Mouse (Mus musculus) forebrain, embryonic 10.5 days (tissue): ENCODE measurements around the gene Pamr1. TPM values are rescaled to one million over a fixed set of nuclear protein-coding genes. Genes with fewer than 3 reads are reported as not detected.

Source experiments
- DNase-seq: peaks from one replicate; pipeline ENCODE4 v3.0.0-alpha.2; 2017; ENCODE audit warnings: low spot score; ENCODE audit errors: extremely low spot score
- H3K27ac ChIP-seq: fragments of 300-500 bp; sonication (generic); 2 replicates; pipeline ENCODE4 v1.5.1; 2016; ENCODE audit warnings: mild to moderate bottlenecking
- H3K27me3 ChIP-seq: fragments of 300-500 bp; sonication (generic); 2 replicates; pipeline ENCODE4 v1.6.1; 2016; ENCODE audit warnings: mild to moderate bottlenecking; ENCODE audit not compliant: poor library complexity, severe bottlenecking
- H3K36me3 ChIP-seq: fragments of 300-500 bp; sonication (generic); replicated peaks from 2 replicates; pipeline ENCODE4 v1.6.1; 2016; ENCODE audit warnings: mild to moderate bottlenecking, moderate library complexity
- H3K4me1 ChIP-seq: fragments of 300-500 bp; sonication (generic); 2 replicates; pipeline ENCODE4 v1.6.1; 2016
- H3K4me3 ChIP-seq: fragments of 300-500 bp; sonication (generic); 2 replicates; pipeline ENCODE4 v1.5.1; 2016; ENCODE audit warnings: mild to moderate bottlenecking, moderate library complexity
- H3K9me3 ChIP-seq: fragments of 300-500 bp; sonication (generic); 2 replicates; pipeline ENCODE4 v1.6.1; 2016; ENCODE audit warnings: mild to moderate bottlenecking, moderate library complexity
- WGBS: fragments of 180-500 bp; shearing (Covaris S2); methylation state at CpG from one replicate; pipeline ENCODE4 v1.1.7; 2016; 5-methylcytosine and 5-hydroxymethylcytosine counted together
- polyA plus RNA-seq: library from polyadenylated mRNA; unstranded; fragments of >200 nt; fragmentation: Nextera tagmentation; extraction: Ambion mirVana; gene quantifications from 2 replicates; pipeline ENCODE4 v1.2.1, GENCODE M21; 2016

Pamr1 gene
- polyA plus RNA-seq, result 0.20 and 0.38 TPM in 2 replicates

- Histone ChIP-seq H3K4me1 (peaks cover 20% of the 10 kb centered on the region), H3K4me3 (peak within 1 kb of the TSS; percentile 48), H3K27me3 (peaks cover 36% of the 10 kb centered on the region), H3K36me3 (no peaks in the 10 kb centered on the region), H3K9me3 (no peaks in the 10 kb centered on the region), H3K27ac (peak within 1 kb of the TSS; percentile 56; the same call in 1 of the 2 replicates)
- peak; percentile 59 for DNase-seq
- under 1% methylated on average over 26 of the region's 26 CpGs for WGBS
These were observed at the start of gene Pamr1 for GRCm38 (mm10) chr2:102549611-102550266. Gene Pamr1, plus strand, starts transcription at chr2:102550012.

GRCm38 (mm10) chr2:102507633-102508032 lies 42.2 kb upstream of the Pamr1 start:
- no peak for DNase-seq
- Histone ChIP-seq H3K4me3 (no peak overlapping the region), H3K27me3 (no peaks in the 10 kb centered on the region), H3K4me1 (no peaks in the 10 kb centered on the region), H3K36me3 (no peaks in the 10 kb centered on the region), H3K9me3 (no peaks in the 10 kb centered on the region), H3K27ac (no peak overlapping the region)
- WGBS, result 73% methylated on average over 4 of the region's 4 CpGs

- no peaks in the 10 kb centered on the region for H3K9me3 ChIP-seq
- 65% methylated on average over 1 of the region's 1 CpGs for whole genome bisulfite sequencing
- no peak overlapping the region for H3K4me3 ChIP-seq
- no peaks in the 10 kb centered on the region for H3K36me3 ChIP-seq
- H3K27ac ChIP-seq, result no peak overlapping the region
- DNase-seq, result no peak
- H3K27me3 ChIP-seq, result no peaks in the 10 kb centered on the region
- no peaks in the 10 kb centered on the region for H3K4me1 ChIP-seq
These were observed 41.7 kb upstream of the Pamr1 start for GRCm38 (mm10) chr2:102508154-102508553.

GRCm38 (mm10) chr2:102519956-102520355 lies 29.9 kb upstream of the Pamr1 start:
- Histone ChIP-seq H3K4me3 (no peak overlapping the region), H3K27me3 (no peaks in the 10 kb centered on the region), H3K27ac (no peak overlapping the region), H3K36me3 (no peaks in the 10 kb centered on the region), H3K4me1 (no peaks in the 10 kb centered on the region), H3K9me3 (no peaks in the 10 kb centered on the region)
- DNase-seq, result no peak

GRCm38 (mm10) chr2:102527563-102527962 lies 22.2 kb upstream of the Pamr1 start:
- Histone ChIP-seq H3K27ac (no peak overlapping the region), H3K27me3 (no peaks in the 10 kb centered on the region), H3K4me3 (no peak overlapping the region), H3K9me3 (no peaks in the 10 kb centered on the region), H3K36me3 (no peaks in the 10 kb centered on the region), H3K4me1 (no peaks in the 10 kb centered on the region)
- no peak for DNase-seq
- 90% methylated on average over 4 of the region's 4 CpGs for WGBS

- 85% methylated on average over 4 of the region's 4 CpGs for WGBS
- no peak for DNase-seq
- Histone ChIP-seq H3K27me3 (no peaks in the 10 kb centered on the region), H3K27ac (no peak overlapping the region), H3K9me3 (no peaks in the 10 kb centered on the region), H3K4me3 (no peak overlapping the region), H3K4me1 (no peaks in the 10 kb centered on the region), H3K36me3 (no peaks in the 10 kb centered on the region)
These were observed 16.4 kb upstream of the Pamr1 start for GRCm38 (mm10) chr2:102533437-102533836.

- no peak for DNase-seq
- Histone ChIP-seq H3K27me3 (no peaks in the 10 kb centered on the region), H3K9me3 (no peaks in the 10 kb centered on the region), H3K27ac (no peak overlapping the region), H3K36me3 (no peaks in the 10 kb centered on the region), H3K4me1 (peaks cover 11% of the 10 kb centered on the region), H3K4me3 (no peak overlapping the region)
- WGBS, result 86% methylated on average over 3 of the region's 3 CpGs
These were observed 13.0 kb upstream of the Pamr1 start for GRCm38 (mm10) chr2:102536766-102537165.

- no peaks in the 10 kb centered on the region for H3K27me3 ChIP-seq
- DNase-seq, result no peak
- H3K4me3 ChIP-seq, result no peak overlapping the region
- H3K9me3 ChIP-seq, result no peaks in the 10 kb centered on the region
- H3K36me3 ChIP-seq, result no peaks in the 10 kb centered on the region
- 53% methylated on average over 11 of the region's 11 CpGs for WGBS
- no peak overlapping the region for H3K27ac ChIP-seq
- H3K4me1 ChIP-seq, result peaks cover 16% of the 10 kb centered on the region
These were observed 9.2 kb upstream of the Pamr1 start for GRCm38 (mm10) chr2:102540438-102541230.

- Histone ChIP-seq H3K4me1 (peaks cover 16% of the 10 kb centered on the region), H3K27ac (no peak overlapping the region), H3K4me3 (no peak overlapping the region), H3K36me3 (no peaks in the 10 kb centered on the region), H3K9me3 (no peaks in the 10 kb centered on the region), H3K27me3 (no peaks in the 10 kb centered on the region)
- 27% methylated on average over 4 of the region's 4 CpGs for WGBS
- DNase-seq, result no peak
These were observed 8.2 kb upstream of the Pamr1 start for GRCm38 (mm10) chr2:102541404-102542125.

- H3K27me3 ChIP-seq, result peaks cover 5% of the 10 kb centered on the region
- peaks cover 16% of the 10 kb centered on the region for H3K4me1 ChIP-seq
- no peaks in the 10 kb centered on the region for H3K9me3 ChIP-seq
- DNase-seq, result no peak
- 38% methylated on average over 6 of the region's 6 CpGs for WGBS
- H3K36me3 ChIP-seq, result no peaks in the 10 kb centered on the region
- H3K4me3 ChIP-seq, result no peak overlapping the region
- no peak overlapping the region for H3K27ac ChIP-seq
These were observed 5.7 kb upstream of the Pamr1 start for GRCm38 (mm10) chr2:102543961-102544719.

- 53% methylated on average over 6 of the region's 6 CpGs for WGBS
These were observed 1.2 kb downstream of the Pamr1 start for GRCm38 (mm10) chr2:102550910-102551582.

GRCm38 (mm10) chr2:102551594-102551993 lies 1.8 kb downstream of the Pamr1 start:
- Histone ChIP-seq H3K36me3 (no peaks in the 10 kb centered on the region), H3K27ac (no peak overlapping the region), H3K27me3 (peaks cover 36% of the 10 kb centered on the region), H3K4me1 (peaks cover 20% of the 10 kb centered on the region), H3K4me3 (no peak overlapping the region), H3K9me3 (no peaks in the 10 kb centered on the region)
- 50% methylated on average over 3 of the region's 3 CpGs for WGBS
- DNase-seq, result no peak

More at GRCm38 (mm10) chr2:102550910-102551582, 1.2 kb downstream of the Pamr1 start:
- no peak overlapping the region for H3K27ac ChIP-seq
- 0 out of 2 replicates have a peak overlapping the region, but pooled peaks have one; percentile 48 for H3K4me3 ChIP-seq
- no peak for DNase-seq
- no peaks in the 10 kb centered on the region for H3K36me3 ChIP-seq
- peaks cover 20% of the 10 kb centered on the region for H3K4me1 ChIP-seq
- H3K27me3 ChIP-seq, result peaks cover 36% of the 10 kb centered on the region
- no peaks in the 10 kb centered on the region for H3K9me3 ChIP-seq
